Mouse (Mus musculus): ENCODE measurements around the gene AC140267.1. TPM values are rescaled to one million over a fixed set of nuclear protein-coding genes. Genes with fewer than 3 reads are reported as not detected.

AC140267.1 gene
- total and polyA plus RNA-seq, 3 experiments, result 1.9 TPM; not detected in 2

- H3K4me1 ChIP-seq (ENCODE audit: control insufficient read depth in 1 of 2, insufficient read depth in 2 of 2, low read length in 2 of 2), result no peaks in the 10 kb centered on the region
- no peak overlapping the region for H3K4me3 ChIP-seq (ENCODE audit: control insufficient read depth in 1 of 2, insufficient read depth in 1 of 2, low read depth in 2 of 2, low read length in 2 of 2)
- no peaks in the 10 kb centered on the region; a peak in 1 of 4 replicates for H3K27me3 ChIP-seq (ENCODE audit: control insufficient read depth in 1 of 2, insufficient read depth in 2 of 2, low read length in 2 of 2)
- no peak overlapping the region for H3K27ac ChIP-seq (ENCODE audit: control insufficient read depth, low read depth, low read length)
- H3K79me2 ChIP-seq (ENCODE audit: control insufficient read depth, insufficient read depth, low read length, poor library complexity), result no peaks in the 10 kb centered on the region
- no peaks in the 10 kb centered on the region for H3K36me3 ChIP-seq (ENCODE audit: control insufficient read depth in 1 of 2, insufficient read depth in 2 of 2, low read length in 2 of 2)
- no peaks in the 10 kb centered on the region for H3K9me3 ChIP-seq (replicated peaks; ENCODE audit: insufficient read depth, low read length)
- H3K9ac ChIP-seq (ENCODE audit: control insufficient read depth, low read depth, low read length, poor library complexity, severe bottlenecking), result no peak overlapping the region
- no peak for DNase-seq (ENCODE audit: low read depth, low spot score)
- no peak for TF ChIP-seq ETS1 (IDR thresholded peaks at IDR 0.05; ENCODE audit: low read depth, low read length)
- no peak for TF ChIP-seq EP300 (IDR thresholded peaks at IDR 0.05; ENCODE audit: low read depth in 1 of 2, low read length in 2 of 2)
- TF ChIP-seq UBTF (IDR thresholded peaks at IDR 0.05; ENCODE audit: borderline replicate concordance, insufficient read depth, low read depth, low read length), result no peak
- TF ChIP-seq POLR2AphosphoS5 (IDR thresholded peaks at IDR 0.05; ENCODE audit: borderline replicate concordance, low read depth, low read length), result no peak
- no peak for TF ChIP-seq TBP (IDR thresholded peaks at IDR 0.05; ENCODE audit: low read depth, low read length)
Measured at GRCm38 (mm10) chr15:80213688-80214087, 21.9 kb upstream of the AC140267.1 start.

- Histone ChIP-seq H3K9ac (ENCODE audit: control insufficient read depth, low read depth, low read length, poor library complexity, severe bottlenecking) (no peak overlapping the region), H3K79me2 (ENCODE audit: control insufficient read depth, insufficient read depth, low read length, poor library complexity) (no peaks in the 10 kb centered on the region), H3K4me1 (ENCODE audit: control insufficient read depth in 1 of 2, insufficient read depth in 2 of 2, low read length in 2 of 2) (0 out of 4 replicates have a peak, but pooled peaks cover 0 to 6% of the 10 kb centered on the region in 2 experiments), H3K36me3 (ENCODE audit: control insufficient read depth in 1 of 2, insufficient read depth in 2 of 2, low read length in 2 of 2) (no peaks in the 10 kb centered on the region), H3K27ac (ENCODE audit: control insufficient read depth, low read depth, low read length) (no peak overlapping the region), H3K4me3 (ENCODE audit: control insufficient read depth in 1 of 2, insufficient read depth in 1 of 2, low read depth in 2 of 2, low read length in 2 of 2) (no peak overlapping the region), H3K9me3 (replicated peaks; ENCODE audit: insufficient read depth, low read length) (no peaks in the 10 kb centered on the region), H3K27me3 (ENCODE audit: control insufficient read depth in 1 of 2, insufficient read depth in 2 of 2, low read length in 2 of 2) (no peaks in the 10 kb centered on the region; a peak in 2 of 4 replicates)
- TF ChIP-seq MAZ (IDR thresholded peaks at IDR 0.05; ENCODE audit: low read depth, low read length) (no peak), SMC3 (IDR thresholded peaks at IDR 0.05; ENCODE audit: low read depth, low read length) (peak; percentile 39; the same call in 1 of the 2 replicates), CTCF (IDR thresholded peaks at IDR 0.05 in 2 of 3, conservative IDR thresholded peaks at IDR 0.05 in 1 of 3; ENCODE audit: control insufficient read depth in 1 of 3, insufficient read depth in 1 of 3, low read depth in 2 of 3, low read length in 3 of 3, poor library complexity in 1 of 3, severe bottlenecking in 1 of 3) (peak; percentile 40 to 76 (median 54); a peak in 5 of 6 replicates), RAD21 (IDR thresholded peaks at IDR 0.05; ENCODE audit: low read depth, low read length) (peak; percentile 53), ZC3H11A (IDR thresholded peaks at IDR 0.05; ENCODE audit: low read depth, low read length) (peak; percentile 16; the same call in 1 of the 2 replicates), MAFK (IDR thresholded peaks at IDR 0.05; ENCODE audit: borderline replicate concordance, low read depth, low read length) (no peak)
- DNase-seq (ENCODE audit: low read depth, low spot score), result peak; percentile 25
Measured at GRCm38 (mm10) chr15:80215716-80216479, 19.7 kb upstream of the AC140267.1 start.

GRCm38 (mm10) chr15:80216480-80216820, 19.2 kb upstream of the AC140267.1 start:
- no peak overlapping the region for H3K4me3 ChIP-seq (ENCODE audit: control insufficient read depth in 1 of 2, insufficient read depth in 1 of 2, low read depth in 2 of 2, low read length in 2 of 2)

More at GRCm38 (mm10) chr15:80216480-80216820, 19.2 kb upstream of the AC140267.1 start:
- H3K27me3 ChIP-seq (ENCODE audit: control insufficient read depth in 1 of 2, insufficient read depth in 2 of 2, low read length in 2 of 2), result no peaks in the 10 kb centered on the region; a peak in 2 of 4 replicates
- DNase-seq (ENCODE audit: low read depth, low spot score), result no peak
- H3K27ac ChIP-seq (ENCODE audit: control insufficient read depth, low read depth, low read length), result no peak overlapping the region
- H3K9me3 ChIP-seq (replicated peaks; ENCODE audit: insufficient read depth, low read length), result no peaks in the 10 kb centered on the region
- no peaks in the 10 kb centered on the region for H3K79me2 ChIP-seq (ENCODE audit: control insufficient read depth, insufficient read depth, low read length, poor library complexity)
- 0 out of 4 replicates have a peak, but pooled peaks cover 0 to 6% of the 10 kb centered on the region in 2 experiments for H3K4me1 ChIP-seq (ENCODE audit: control insufficient read depth in 1 of 2, insufficient read depth in 2 of 2, low read length in 2 of 2)
- no peaks in the 10 kb centered on the region for H3K36me3 ChIP-seq (ENCODE audit: control insufficient read depth in 1 of 2, insufficient read depth in 2 of 2, low read length in 2 of 2)
- TF ChIP-seq EP300 (IDR thresholded peaks at IDR 0.05; ENCODE audit: low read depth in 1 of 2, low read length in 2 of 2), result no peak
- TF ChIP-seq RCOR1 (IDR thresholded peaks at IDR 0.05; ENCODE audit: low read depth, low read length), result no peak
- no peak for TF ChIP-seq POLR2A (IDR thresholded peaks at IDR 0.05; ENCODE audit: control insufficient read depth in 1 of 2, insufficient read depth in 1 of 2, low read depth in 1 of 2, low read length in 2 of 2, poor library complexity in 1 of 2)
- TF ChIP-seq SMC3 (IDR thresholded peaks at IDR 0.05; ENCODE audit: low read depth, low read length), result no peak
- TF ChIP-seq ZKSCAN1 (IDR thresholded peaks at IDR 0.05; ENCODE audit: low read depth, low read length), result no peak
- no peak for TF ChIP-seq USF2 (IDR thresholded peaks at IDR 0.05; ENCODE audit: borderline replicate concordance in 1 of 2, insufficient read depth in 1 of 2, low read depth in 1 of 2, low read length in 2 of 2)
- no peak for TF ChIP-seq POLR2AphosphoS5 (IDR thresholded peaks at IDR 0.05; ENCODE audit: borderline replicate concordance, low read depth, low read length)
- TF ChIP-seq JUND (IDR thresholded peaks at IDR 0.05; ENCODE audit: low read depth, low read length), result no peak
- TF ChIP-seq MAZ (IDR thresholded peaks at IDR 0.05; ENCODE audit: low read depth, low read length), result no peak
- TF ChIP-seq E2F4 (IDR thresholded peaks at IDR 0.05; ENCODE audit: borderline replicate concordance, low read depth, low read length), result no peak
- TF ChIP-seq MYB (IDR thresholded peaks at IDR 0.05; ENCODE audit: low read depth, low read length), result no peak
- TF ChIP-seq NELFE (IDR thresholded peaks at IDR 0.05; ENCODE audit: low read depth, low read length), result no peak
- no peak overlapping the region for H3K9ac ChIP-seq (ENCODE audit: control insufficient read depth, low read depth, low read length, poor library complexity, severe bottlenecking)

Data from MEL (cell line).